Mouse (Mus musculus): ENCODE measurements around the gene Olfr648. TPM values are rescaled to one million over a fixed set of nuclear protein-coding genes. Genes with fewer than 3 reads are reported as not detected.

The Olfr648 gene
- 0.19 TPM for polyA plus RNA-seq (2014; fragmentation: Illumina TruSeq; extraction: RNeasy Lipid Tissue Mini Kit (QIAGEN cat#74804); ENCODE audit: low replicate concordance)

DNA sequence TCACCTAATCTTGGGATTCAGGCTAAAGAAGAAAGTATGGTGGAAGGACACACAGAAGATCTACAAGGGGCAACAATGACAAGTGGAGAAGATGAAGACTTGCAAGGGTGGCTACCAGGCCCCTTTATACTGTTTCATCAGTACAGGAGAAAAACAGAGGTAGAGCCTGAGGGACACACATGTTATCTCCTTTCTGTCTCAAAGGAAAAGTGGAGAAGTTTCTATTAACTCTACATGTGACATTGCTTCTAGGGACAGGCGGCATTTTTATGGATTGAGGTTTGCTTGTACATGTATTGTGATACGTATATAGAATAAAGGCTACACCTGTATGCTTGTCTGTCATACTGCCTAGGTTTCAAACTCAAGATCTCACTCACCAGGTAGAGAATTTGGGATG lies at the start of gene Olfr648:
Olfr648 (minus strand) TSS at position 101 of the 400 bp plus-strand sequence.

DNA sequence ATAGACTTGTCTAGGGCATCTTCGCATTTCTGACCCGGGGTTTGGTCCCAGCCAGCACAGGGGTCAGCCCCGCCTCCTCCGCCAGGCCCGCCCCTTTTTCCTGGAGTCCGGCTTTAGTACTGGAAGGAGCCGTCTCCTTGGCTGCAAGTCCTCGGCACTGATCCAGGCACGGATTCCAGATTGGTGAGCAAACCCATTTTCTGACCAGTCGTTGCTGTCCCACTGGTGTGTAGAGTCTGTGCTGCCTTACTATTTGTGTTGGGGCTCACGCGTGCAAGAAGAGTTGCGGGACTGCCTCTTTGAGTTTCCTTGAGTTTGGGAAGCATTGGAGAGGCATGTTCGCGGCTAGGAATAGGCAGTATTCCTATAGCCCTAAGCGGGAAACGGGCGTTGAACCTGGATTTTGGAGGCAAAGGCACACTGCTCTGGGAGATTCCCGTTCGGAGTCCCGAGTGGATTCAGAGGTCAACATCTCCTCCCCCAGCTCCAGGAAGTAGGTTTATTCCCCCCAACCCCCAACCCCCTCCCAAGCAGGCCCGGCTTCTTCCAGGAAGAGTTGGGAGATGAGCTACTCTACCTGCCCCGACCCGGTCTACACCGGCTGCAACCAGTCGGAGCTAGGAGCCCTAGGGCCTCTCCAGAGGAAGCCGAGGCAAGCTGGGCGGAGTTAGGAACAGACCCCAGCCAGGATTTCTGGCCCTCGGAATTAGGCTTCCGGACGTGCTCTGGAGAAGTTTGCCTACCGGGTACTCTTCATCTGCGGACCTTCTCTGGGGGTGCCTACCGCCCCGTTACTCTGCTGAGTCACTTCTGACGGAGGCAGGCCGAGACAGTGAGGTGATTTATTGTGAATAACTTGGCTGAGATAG lies 35.7 kb upstream of the Olfr648 start, which contains the start of gene Trim6:
Trim6 (plus strand) TSS at position 93 of the 869 bp plus-strand sequence.

DNA sequence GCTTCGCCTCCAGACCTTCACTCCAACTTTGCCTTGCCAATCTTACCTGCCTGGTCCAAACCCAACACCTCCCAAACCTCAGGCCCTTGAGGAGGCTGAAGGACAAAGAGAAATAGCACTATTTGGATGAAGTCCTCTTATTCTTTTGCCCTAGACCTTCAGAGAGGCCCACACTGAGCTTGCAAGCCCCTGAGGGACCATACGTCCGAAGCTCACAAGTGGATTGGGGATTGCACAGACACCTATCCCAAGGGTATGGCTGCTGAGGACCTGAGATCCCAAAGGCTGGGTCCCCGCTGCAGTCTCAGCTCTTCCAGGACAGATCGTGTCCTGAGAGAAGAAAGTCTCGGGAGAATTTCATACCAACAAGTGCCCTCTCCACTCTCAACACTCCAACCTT lies 12.7 kb upstream of the Olfr648 start, which contains the start of gene Olfr649:
Olfr649 (minus strand) TSS at position 101 of the 400 bp plus-strand sequence.

DNA sequence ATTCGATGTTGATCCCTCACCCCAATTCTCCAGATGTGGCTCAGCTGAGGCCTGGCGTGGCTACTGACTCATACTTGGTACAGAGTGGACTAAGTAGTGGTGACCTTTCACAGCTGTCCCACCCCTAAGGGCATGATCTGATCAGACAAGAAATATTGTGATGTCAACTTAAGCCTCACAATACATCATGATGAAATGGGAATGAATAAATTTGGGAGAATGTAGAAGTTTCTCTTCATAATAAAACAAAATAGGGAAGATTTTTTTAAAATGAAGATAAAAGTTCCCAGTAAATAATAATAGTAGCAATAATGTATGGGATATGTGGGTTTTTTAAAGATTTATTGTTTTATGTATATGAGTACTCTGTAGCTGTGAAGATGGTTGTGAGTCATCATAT lies 32.7 kb downstream of the Olfr648 start, which contains the start of gene Ubqlnl:
Ubqlnl (minus strand) TSS at position 101 of the 400 bp plus-strand sequence.

DNA sequence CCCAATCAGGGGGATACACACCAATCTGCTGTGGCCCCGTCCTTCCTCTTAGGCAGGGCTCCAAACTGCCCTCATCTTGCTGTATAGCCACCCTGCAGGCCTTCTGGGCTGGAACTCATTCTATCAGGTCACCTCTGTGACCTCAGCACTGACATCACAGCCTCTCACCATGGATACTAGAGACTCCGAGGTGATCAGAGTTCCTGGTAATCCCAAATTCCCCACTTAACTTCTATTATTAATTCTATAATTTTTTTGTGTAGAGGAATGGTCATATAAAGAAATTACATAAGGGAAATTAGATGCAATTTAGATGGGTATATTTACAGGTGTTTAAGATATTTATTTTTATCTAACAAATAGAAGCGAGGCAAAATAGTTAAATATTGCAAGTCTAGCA lies 40.0 kb downstream of the Olfr648 start, which contains the start of gene Ubqln3:
Ubqln3 (minus strand) TSS at position 101 of the 400 bp plus-strand sequence.

DNA sequence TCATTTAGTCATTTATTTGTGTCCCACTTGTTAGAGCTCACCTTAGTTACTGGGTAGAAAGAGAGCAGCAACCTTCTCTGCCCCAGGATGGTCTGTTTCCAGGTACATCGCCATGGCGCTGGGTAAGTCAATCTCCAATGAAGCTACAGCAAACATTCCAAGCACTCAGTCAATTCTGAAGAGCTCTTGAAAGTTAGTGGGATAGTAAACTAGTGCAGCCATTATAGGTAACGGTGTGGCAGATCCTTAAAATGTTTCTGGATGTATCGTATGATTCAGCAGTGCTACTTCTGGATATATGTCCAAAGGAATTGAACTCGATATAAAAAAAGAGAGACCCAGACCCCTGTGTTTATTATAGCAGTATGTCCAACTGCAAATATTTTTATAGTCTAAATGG lies 45.9 kb downstream of the Olfr648 start, which contains the start of gene Olfr643:
Olfr643 (minus strand) TSS at position 101 of the 400 bp plus-strand sequence.

DNA sequence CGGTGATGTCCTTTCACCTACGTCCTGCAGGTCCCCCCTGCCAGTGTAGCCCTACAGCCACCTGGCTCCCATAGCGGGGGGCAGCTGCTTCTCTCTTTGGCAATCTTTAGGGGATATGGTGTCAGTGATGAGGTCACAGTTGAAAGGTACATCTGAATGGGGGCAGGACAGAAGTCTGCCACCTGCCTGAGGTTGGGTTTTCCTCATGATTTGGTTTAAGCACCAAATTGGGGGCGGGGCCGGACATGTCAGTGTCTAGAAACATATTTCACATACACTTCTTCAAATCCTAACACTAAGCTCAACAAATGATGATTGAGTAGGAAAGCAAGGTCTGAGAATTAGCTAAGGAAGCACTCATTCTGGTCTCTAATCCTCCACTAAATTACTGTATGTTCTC lies 53.5 kb downstream of the Olfr648 start, which contains the start of gene Ubqln5:
Ubqln5 (minus strand) TSS at position 101 of the 400 bp plus-strand sequence.

Other genes starting within 250 kb of the Olfr648 start
- not detected for gene Olfr632, start 249.0 kb downstream of the Olfr648 start, polyA plus RNA-seq (2014; fragmentation: Illumina TruSeq; extraction: RNeasy Lipid Tissue Mini Kit (QIAGEN cat#74804); ENCODE audit: low replicate concordance)
- gene Olfr633, start 239.0 kb downstream of the Olfr648 start, polyA plus RNA-seq (2014; fragmentation: Illumina TruSeq; extraction: RNeasy Lipid Tissue Mini Kit (QIAGEN cat#74804); ENCODE audit: low replicate concordance) = not detected
- not detected for gene Olfr635, start 212.2 kb downstream of the Olfr648 start, polyA plus RNA-seq (2014; fragmentation: Illumina TruSeq; extraction: RNeasy Lipid Tissue Mini Kit (QIAGEN cat#74804); ENCODE audit: low replicate concordance)
- gene Olfr638, start 184.6 kb downstream of the Olfr648 start, polyA plus RNA-seq (2014; fragmentation: Illumina TruSeq; extraction: RNeasy Lipid Tissue Mini Kit (QIAGEN cat#74804); ENCODE audit: low replicate concordance) = not detected
- gene Olfr639, start 166.1 kb downstream of the Olfr648 start, polyA plus RNA-seq (2014; fragmentation: Illumina TruSeq; extraction: RNeasy Lipid Tissue Mini Kit (QIAGEN cat#74804); ENCODE audit: low replicate concordance) = not detected
- not detected for gene Olfr640, start 157.8 kb downstream of the Olfr648 start, polyA plus RNA-seq (2014; fragmentation: Illumina TruSeq; extraction: RNeasy Lipid Tissue Mini Kit (QIAGEN cat#74804); ENCODE audit: low replicate concordance)
- gene Olfr641, start 147.9 kb downstream of the Olfr648 start, polyA plus RNA-seq (2014; fragmentation: Illumina TruSeq; extraction: RNeasy Lipid Tissue Mini Kit (QIAGEN cat#74804); ENCODE audit: low replicate concordance) = not detected
- not detected for gene Olfr642, start 130.7 kb downstream of the Olfr648 start, polyA plus RNA-seq (2014; fragmentation: Illumina TruSeq; extraction: RNeasy Lipid Tissue Mini Kit (QIAGEN cat#74804); ENCODE audit: low replicate concordance)
- not detected for gene 4930516K23Rik, start 121.9 kb downstream of the Olfr648 start, polyA plus RNA-seq (2014; fragmentation: Illumina TruSeq; extraction: RNeasy Lipid Tissue Mini Kit (QIAGEN cat#74804); ENCODE audit: low replicate concordance)
- gene Olfr644, start 111.5 kb downstream of the Olfr648 start, polyA plus RNA-seq (2014; fragmentation: Illumina TruSeq; extraction: RNeasy Lipid Tissue Mini Kit (QIAGEN cat#74804); ENCODE audit: low replicate concordance) = not detected
- gene Olfr645, start 97.9 kb downstream of the Olfr648 start, polyA plus RNA-seq (2014; fragmentation: Illumina TruSeq; extraction: RNeasy Lipid Tissue Mini Kit (QIAGEN cat#74804); ENCODE audit: low replicate concordance) = not detected
- gene Olfr646, start 78.5 kb downstream of the Olfr648 start, polyA plus RNA-seq (2014; fragmentation: Illumina TruSeq; extraction: RNeasy Lipid Tissue Mini Kit (QIAGEN cat#74804); ENCODE audit: low replicate concordance) = not detected
- not detected for gene Ubqln5, start 53.6 kb downstream of the Olfr648 start, polyA plus RNA-seq (2014; fragmentation: Illumina TruSeq; extraction: RNeasy Lipid Tissue Mini Kit (QIAGEN cat#74804); ENCODE audit: low replicate concordance)
- gene Olfr643, start 46.0 kb downstream of the Olfr648 start, polyA plus RNA-seq (2014; fragmentation: Illumina TruSeq; extraction: RNeasy Lipid Tissue Mini Kit (QIAGEN cat#74804); ENCODE audit: low replicate concordance) = not detected
- gene Ubqln3, start 40.1 kb downstream of the Olfr648 start, polyA plus RNA-seq (2014; fragmentation: Illumina TruSeq; extraction: RNeasy Lipid Tissue Mini Kit (QIAGEN cat#74804); ENCODE audit: low replicate concordance) = not detected
- not detected for gene Ubqlnl, start 32.8 kb downstream of the Olfr648 start, polyA plus RNA-seq (2014; fragmentation: Illumina TruSeq; extraction: RNeasy Lipid Tissue Mini Kit (QIAGEN cat#74804); ENCODE audit: low replicate concordance)
- not detected for gene Olfm5, start 18.6 kb downstream of the Olfr648 start, polyA plus RNA-seq (2014; fragmentation: Illumina TruSeq; extraction: RNeasy Lipid Tissue Mini Kit (QIAGEN cat#74804); ENCODE audit: low replicate concordance)
- not detected for gene Olfr649, start 12.6 kb upstream of the Olfr648 start, polyA plus RNA-seq (2014; fragmentation: Illumina TruSeq; extraction: RNeasy Lipid Tissue Mini Kit (QIAGEN cat#74804); ENCODE audit: low replicate concordance)
- gene Trim6, start 35.4 kb upstream of the Olfr648 start, polyA plus RNA-seq (2014; fragmentation: Illumina TruSeq; extraction: RNeasy Lipid Tissue Mini Kit (QIAGEN cat#74804); ENCODE audit: low replicate concordance) = 2.7 TPM
- gene Trim34a, start 61.1 kb upstream of the Olfr648 start, polyA plus RNA-seq (2014; fragmentation: Illumina TruSeq; extraction: RNeasy Lipid Tissue Mini Kit (QIAGEN cat#74804); ENCODE audit: low replicate concordance) = 39.9 TPM
- 27.1 TPM for gene Trim5, start 104.7 kb upstream of the Olfr648 start, polyA plus RNA-seq (2014; fragmentation: Illumina TruSeq; extraction: RNeasy Lipid Tissue Mini Kit (QIAGEN cat#74804); ENCODE audit: low replicate concordance)
- gene Trim12a, start 132.1 kb upstream of the Olfr648 start, polyA plus RNA-seq (2014; fragmentation: Illumina TruSeq; extraction: RNeasy Lipid Tissue Mini Kit (QIAGEN cat#74804); ENCODE audit: low replicate concordance) = 70.7 TPM
- gene Trim34b, start 146.1 kb upstream of the Olfr648 start, polyA plus RNA-seq (2014; fragmentation: Illumina TruSeq; extraction: RNeasy Lipid Tissue Mini Kit (QIAGEN cat#74804); ENCODE audit: low replicate concordance) = not detected
- 86.4 TPM for gene Trim12c, start 170.0 kb upstream of the Olfr648 start, polyA plus RNA-seq (2014; fragmentation: Illumina TruSeq; extraction: RNeasy Lipid Tissue Mini Kit (QIAGEN cat#74804); ENCODE audit: low replicate concordance)
- gene Trim30b, start 186.5 kb upstream of the Olfr648 start, polyA plus RNA-seq (2014; fragmentation: Illumina TruSeq; extraction: RNeasy Lipid Tissue Mini Kit (QIAGEN cat#74804); ENCODE audit: low replicate concordance) = 1.3 TPM
- 1.4 TPM for gene Trim30c, start 217.4 kb upstream of the Olfr648 start, polyA plus RNA-seq (2014; fragmentation: Illumina TruSeq; extraction: RNeasy Lipid Tissue Mini Kit (QIAGEN cat#74804); ENCODE audit: low replicate concordance)

All from small intestine, adult 10 weeks (tissue).